Mouse (Mus musculus) neural tube, embryonic 14.5 days (tissue): ENCODE measurements around the gene Telo2. TPM values are rescaled to one million over a fixed set of nuclear protein-coding genes. Genes with fewer than 3 reads are reported as not detected.
A peak's percentile ranks its signal among the peaks of the same experiment; 100 is the strongest.

Experiments
- ATAC-seq: fragments of 200-750 bp; cut with Nextera tagmentation; 2 replicates; pipeline ENCODE4 v1.8.0; 2017; ENCODE audit warnings: low read depth, mild to moderate bottlenecking, moderate TSS enrichment, moderate library complexity
- H3K27ac ChIP-seq: fragments of 300-500 bp; sonication (generic); 2 replicates; pipeline ENCODE4 v1.5.1; 2014; ENCODE audit warnings: low read depth, mild to moderate bottlenecking, control low read depth, low read length, moderate library complexity, mixed read lengths
- H3K27me3 ChIP-seq: fragments of 300-500 bp; sonication (generic); 2 replicates; pipeline ENCODE4 v1.6.1; 2014; ENCODE audit warnings: low read length; ENCODE audit not compliant: control insufficient read depth, insufficient read depth
- H3K36me3 ChIP-seq: fragments of 300-500 bp; sonication (generic); 2 replicates; pipeline ENCODE4 v1.6.1; 2014; ENCODE audit warnings: low read length, mixed read lengths; ENCODE audit not compliant: control insufficient read depth, insufficient read depth
- H3K4me1 ChIP-seq: fragments of 300-500 bp; sonication (generic); 2 replicates; pipeline ENCODE4 v1.6.1; 2014; ENCODE audit warnings: low read length; ENCODE audit not compliant: control insufficient read depth, insufficient read depth
- H3K4me2 ChIP-seq: fragments of 300-500 bp; sonication (generic); 2 replicates; pipeline ENCODE4 v1.6.1; 2014; ENCODE audit warnings: mild to moderate bottlenecking, low read depth, low read length, control low read depth
- H3K4me3 ChIP-seq: fragments of 300-500 bp; sonication (generic); 2 replicates; pipeline ENCODE4 v1.5.1; 2014; ENCODE audit warnings: low read depth, low read length, control low read depth, mixed read lengths
- H3K9ac ChIP-seq: fragments of 300-500 bp; sonication (generic); replicated peaks from 2 replicates; pipeline ENCODE4 v1.6.1; 2014; ENCODE audit warnings: low read depth, mild to moderate bottlenecking, control low read depth, low read length, mixed read lengths
- H3K9me3 ChIP-seq: fragments of 300-500 bp; sonication (generic); 2 replicates; pipeline ENCODE4 v1.6.1; 2016; ENCODE audit warnings: low read length; ENCODE audit not compliant: control insufficient read depth
- WGBS: fragments of 180-500 bp; shearing (Covaris S2); extraction: QIAGEN DNeasy Blood & Tissue Kit; methylation state at CpG from one replicate; pipeline ENCODE4 v1.1.7; 2014; 5-methylcytosine and 5-hydroxymethylcytosine counted together
- polyA plus RNA-seq: library from polyadenylated mRNA; unstranded; fragments of >200 nt; fragmentation: Nextera tagmentation; extraction: Ambion mirVana; gene quantifications from 2 replicates; pipeline ENCODE4 v1.2.1, GENCODE M21; 2014

The Telo2 gene
- polyA plus RNA-seq, 1 experiment from 2014 or later = 46.4 TPM

- no peak overlapping the region for H3K9ac ChIP-seq
- no peak for ATAC-seq
- H3K9me3 ChIP-seq = no peaks in the 10 kb centered on the region
- H3K4me3 ChIP-seq = no peak overlapping the region
- H3K36me3 ChIP-seq = peaks cover 5% of the 10 kb centered on the region; the same call in 1 of the 2 replicates
- H3K4me2 ChIP-seq = no peak overlapping the region
- H3K4me1 ChIP-seq = peaks cover 7% of the 10 kb centered on the region; the same call in 1 of the 2 replicates
- WGBS = 79% methylated on average over 4 of the region's 4 CpGs
- H3K27me3 ChIP-seq = no peaks in the 10 kb centered on the region
- peak overlapping the region; percentile 67; the same call in 1 of the 2 replicates for H3K27ac ChIP-seq
These were observed 38.9 kb downstream of the Telo2 start for GRCm38 (mm10) chr17:25076906-25077305.

- WGBS = 72% methylated on average over 2 of the region's 2 CpGs
- H3K4me1 ChIP-seq = no peaks in the 10 kb centered on the region
These were observed 47.1 kb downstream of the Telo2 start for GRCm38 (mm10) chr17:25068690-25069089.

DNA sequence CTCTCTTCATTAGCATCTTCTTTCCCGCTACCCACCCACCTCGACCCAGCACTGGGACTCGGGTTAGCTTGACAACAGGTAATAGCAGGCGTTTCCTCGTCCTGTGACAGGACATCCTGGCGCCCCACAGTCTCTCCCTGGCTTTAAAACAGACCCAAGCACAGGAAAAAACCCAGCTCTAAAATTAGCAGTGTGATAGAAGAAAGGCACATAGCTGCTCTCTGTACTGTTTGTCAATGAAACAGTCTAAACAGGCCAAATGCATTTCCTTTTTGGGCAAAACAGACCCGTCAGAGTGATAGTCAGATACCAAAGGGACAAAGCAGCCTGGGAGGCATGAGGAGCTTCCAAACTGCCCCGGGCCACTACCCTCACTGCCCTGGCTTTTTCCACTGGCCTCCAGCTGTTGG is 48.3 kb downstream of the Telo2 start:
- Histone ChIP-seq H3K27ac (no peak overlapping the region), H3K27me3 (no peaks in the 10 kb centered on the region), H3K36me3 (no peaks in the 10 kb centered on the region), H3K4me2 (no peak overlapping the region), H3K4me3 (no peak overlapping the region), H3K9ac (no peak overlapping the region), H3K4me1 (no peaks in the 10 kb centered on the region), H3K9me3 (no peaks in the 10 kb centered on the region)
- WGBS = 72% methylated on average over 8 of the region's 8 CpGs
- no peak for ATAC-seq

More at GRCm38 (mm10) chr17:25068690-25069089, 47.1 kb downstream of the Telo2 start:
- H3K4me3 ChIP-seq = no peak overlapping the region
- H3K9ac ChIP-seq = no peak overlapping the region
- no peaks in the 10 kb centered on the region for H3K9me3 ChIP-seq
- no peak overlapping the region for H3K27ac ChIP-seq
- H3K27me3 ChIP-seq = no peaks in the 10 kb centered on the region
- peaks cover 5% of the 10 kb centered on the region; the same call in 1 of the 2 replicates for H3K36me3 ChIP-seq
- ATAC-seq = no peak
- H3K4me2 ChIP-seq = no peak overlapping the region

DNA sequence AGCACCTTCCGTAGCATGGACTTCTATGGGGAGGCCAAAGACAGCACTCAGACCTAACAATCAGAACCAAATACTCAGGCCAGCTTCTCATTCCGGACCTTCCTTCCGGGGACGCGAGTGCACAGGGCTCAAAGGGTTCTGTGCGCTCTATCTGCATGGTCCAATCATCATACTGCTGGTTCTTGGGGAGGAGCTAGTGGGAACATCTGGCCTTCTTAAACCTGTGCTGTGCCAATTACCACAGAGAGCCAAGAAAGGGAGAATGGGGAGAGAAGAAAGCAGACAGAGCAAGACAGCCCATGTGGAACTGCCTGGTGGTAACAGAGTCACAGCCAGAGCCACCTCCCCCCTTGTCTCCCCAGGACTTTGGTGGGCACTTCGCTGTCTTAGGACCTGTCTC is 49.2 kb downstream of the Telo2 start:
- H3K9me3 ChIP-seq = no peaks in the 10 kb centered on the region
- no peak overlapping the region for H3K27ac ChIP-seq
- 95% methylated on average over 7 of the region's 7 CpGs for WGBS
- ATAC-seq = no peak
- no peak overlapping the region for H3K9ac ChIP-seq
- H3K36me3 ChIP-seq = no peaks in the 10 kb centered on the region; the same call in 1 of the 2 replicates
- no peaks in the 10 kb centered on the region for H3K4me1 ChIP-seq
- no peak overlapping the region for H3K4me2 ChIP-seq
- no peak overlapping the region for H3K4me3 ChIP-seq
- H3K27me3 ChIP-seq = no peaks in the 10 kb centered on the region

GRCm38 (mm10) chr17:25065189-25065588 is 50.6 kb downstream of the Telo2 start:
- 96% methylated on average over 3 of the region's 3 CpGs for WGBS
- Histone ChIP-seq H3K9ac (no peak overlapping the region), H3K27ac (no peak overlapping the region), H3K27me3 (no peaks in the 10 kb centered on the region), H3K36me3 (no peaks in the 10 kb centered on the region; the same call in 1 of the 2 replicates), H3K9me3 (no peaks in the 10 kb centered on the region), H3K4me3 (no peak overlapping the region), H3K4me1 (no peaks in the 10 kb centered on the region), H3K4me2 (no peak overlapping the region)
- ATAC-seq = no peak

DNA sequence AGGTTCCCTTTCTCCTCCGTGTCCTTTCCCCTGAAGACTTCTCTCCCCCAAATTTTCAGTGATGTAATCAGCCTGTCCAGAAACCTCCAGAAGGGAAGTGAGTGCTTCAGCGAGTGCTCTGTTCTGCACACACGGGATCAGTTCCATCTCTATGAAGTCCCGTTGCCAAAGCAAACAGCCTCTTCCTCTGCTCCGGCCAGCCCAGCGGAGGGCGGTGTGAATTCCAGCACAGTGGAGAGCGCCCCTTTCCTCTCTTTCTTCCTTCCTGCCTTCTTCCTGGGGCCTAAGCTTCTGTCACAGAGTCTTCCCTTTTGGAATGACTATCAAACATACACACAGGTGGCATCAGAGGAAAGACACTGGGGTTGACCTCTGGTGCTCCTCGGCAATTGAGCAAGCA is 51.4 kb downstream of the Telo2 start:
- Histone ChIP-seq H3K27me3 (no peaks in the 10 kb centered on the region), H3K4me2 (no peak overlapping the region), H3K27ac (no peak overlapping the region), H3K36me3 (no peaks in the 10 kb centered on the region; the same call in 1 of the 2 replicates), H3K9ac (no peak overlapping the region), H3K9me3 (no peaks in the 10 kb centered on the region), H3K4me1 (no peaks in the 10 kb centered on the region), H3K4me3 (no peak overlapping the region)
- WGBS = 79% methylated on average over 9 of the region's 9 CpGs
- no peak for ATAC-seq

GRCm38 (mm10) chr17:25063872-25064271 is 51.9 kb downstream of the Telo2 start:
- H3K27ac ChIP-seq = no peak overlapping the region
- 85% methylated on average over 12 of the region's 12 CpGs for WGBS

GRCm38 (mm10) chr17:25063261-25063660 is 52.5 kb downstream of the Telo2 start:
- H3K4me1 ChIP-seq = no peaks in the 10 kb centered on the region
- H3K36me3 ChIP-seq = peaks cover 5% of the 10 kb centered on the region; the same call in 1 of the 2 replicates
- no peak for ATAC-seq
- 81% methylated on average over 4 of the region's 4 CpGs for WGBS
- H3K9ac ChIP-seq = no peak overlapping the region
- no peaks in the 10 kb centered on the region for H3K9me3 ChIP-seq
- H3K4me3 ChIP-seq = no peak overlapping the region
- no peak overlapping the region for H3K4me2 ChIP-seq
- H3K27ac ChIP-seq = no peak overlapping the region
- no peaks in the 10 kb centered on the region for H3K27me3 ChIP-seq

More at GRCm38 (mm10) chr17:25063872-25064271, 51.9 kb downstream of the Telo2 start:
- Histone ChIP-seq H3K9ac (no peak overlapping the region), H3K4me3 (no peak overlapping the region), H3K9me3 (no peaks in the 10 kb centered on the region), H3K27me3 (no peaks in the 10 kb centered on the region), H3K4me1 (no peaks in the 10 kb centered on the region), H3K4me2 (no peak overlapping the region), H3K36me3 (peaks cover 3% of the 10 kb centered on the region; the same call in 1 of the 2 replicates)
- no peak for ATAC-seq

DNA sequence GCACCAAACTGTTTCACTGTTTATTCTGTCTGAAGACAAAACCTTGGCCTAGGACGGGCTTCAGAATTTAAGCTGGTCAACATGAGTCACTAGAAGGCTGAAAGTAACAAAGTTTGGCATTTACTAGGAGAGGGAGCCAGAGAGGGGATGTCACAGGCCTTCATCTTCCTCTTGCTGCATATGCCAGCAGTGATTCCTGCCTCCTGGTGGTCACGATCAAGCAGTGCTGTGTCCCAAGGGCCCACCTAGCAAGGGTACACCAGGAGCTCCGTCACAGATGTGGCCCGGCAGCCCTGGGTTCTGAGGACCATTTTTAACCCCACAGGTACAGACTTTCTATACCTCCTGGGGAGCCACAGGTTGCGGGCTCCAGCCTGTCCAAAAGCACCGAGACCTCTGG is 58.7 kb downstream of the Telo2 start:
- Histone ChIP-seq H3K27me3 (no peaks in the 10 kb centered on the region), H3K4me1 (no peaks in the 10 kb centered on the region), H3K27ac (no peak overlapping the region), H3K4me3 (no peak overlapping the region), H3K36me3 (peaks cover 31% of the 10 kb centered on the region), H3K4me2 (no peak overlapping the region), H3K9ac (no peak overlapping the region), H3K9me3 (no peaks in the 10 kb centered on the region)
- no peak for ATAC-seq
- WGBS = 87% methylated on average over 6 of the region's 6 CpGs
